Mouse (Mus musculus) E14TG2a.4 (cell line): ENCODE data around the gene Ldlrad3.

Source experiments
- CTCF ChIP-seq: conservative IDR thresholded peaks from 2 replicates; pipeline ENCODE4 v1.5.1; 2014; ENCODE audit warnings: low read length
- NANOG ChIP-seq: IDR thresholded peaks from 2 replicates; pipeline ENCODE4 v1.6.1; 2014; ENCODE audit warnings: borderline replicate concordance, low read length, mixed read lengths
- POU5F1 ChIP-seq: IDR thresholded peaks from 2 replicates; pipeline ENCODE4 v1.6.1; 2014; ENCODE audit warnings: low read length, borderline replicate concordance

DNA sequence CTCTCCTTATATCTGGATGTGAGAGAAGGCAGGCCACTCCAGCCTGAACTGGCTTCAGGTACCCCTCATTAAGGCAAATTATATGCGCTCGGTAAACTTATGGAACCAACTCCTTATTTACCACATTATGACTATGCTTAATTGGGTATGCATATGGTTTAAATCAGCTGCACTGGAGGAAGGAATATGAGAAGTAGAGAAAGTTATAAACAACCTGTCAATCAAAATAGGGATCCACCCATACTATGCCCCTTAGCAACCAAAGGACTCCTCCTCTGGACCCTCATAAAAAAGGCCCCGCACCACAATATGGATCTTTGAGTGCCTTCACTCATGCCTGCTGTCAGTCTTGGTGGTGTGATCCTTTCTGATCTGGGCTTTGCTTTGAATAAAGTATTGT, 165.6 kb downstream of the Ldlrad3 start:
- TF ChIP-seq CTCF: no peak
- TF ChIP-seq NANOG: no peak
- TF ChIP-seq POU5F1: no peak
